Mouse (Mus musculus): ENCODE results near the gene P2ry10b. TPM values are rescaled to one million over a fixed set of nuclear protein-coding genes. Genes with fewer than 3 reads are reported as not detected.

P2ry10b gene
- polyA plus RNA-seq, 1 experiment from 2014 or later, result 0.32 TPM

DNA sequence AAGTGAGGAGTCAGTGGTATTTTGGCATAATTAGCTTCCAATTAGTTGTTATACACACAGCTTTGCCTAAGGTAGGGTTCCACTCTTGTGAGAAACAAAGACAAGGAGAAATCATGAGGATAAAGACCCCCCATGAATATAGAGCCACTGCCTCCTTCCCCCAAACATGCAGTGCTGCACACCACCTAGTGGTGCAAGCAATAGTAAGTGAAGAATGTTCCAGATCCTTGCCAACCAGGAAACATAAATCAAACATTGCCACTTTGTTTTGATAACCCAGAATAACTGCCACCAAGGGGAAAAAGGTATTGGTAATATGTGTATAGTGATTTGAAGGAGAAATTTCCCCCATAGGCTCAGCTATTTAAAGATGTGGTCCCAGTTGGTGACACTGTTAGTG, 11.8 kb downstream of the P2ry10b start:
- Histone ChIP-seq H3K36me3 (ENCODE audit: control insufficient read depth, insufficient read depth, low read length) (no peaks in the 10 kb centered on the region), H3K4me1 (replicated peaks; ENCODE audit: control insufficient read depth, insufficient read depth, low read length) (no peaks in the 10 kb centered on the region), H3K4me2 (replicated peaks; ENCODE audit: low read depth, low read length) (no peak overlapping the region), H3K4me3 (ENCODE audit: low read depth, low read length) (no peak overlapping the region), H3K9ac (ENCODE audit: low read depth, low read length) (no peak overlapping the region), H3K9me3 (ENCODE audit: control insufficient read depth, low read length) (no peaks in the 10 kb centered on the region), H3K27me3 (ENCODE audit: control insufficient read depth, insufficient read depth, low read length) (no peaks in the 10 kb centered on the region), H3K27ac (ENCODE audit: low read depth, low read length) (no peak overlapping the region)
- DNase-seq (ENCODE audit: low spot score), result no peak
- ATAC-seq (ENCODE audit: low FRiP score), result no peak

DNA sequence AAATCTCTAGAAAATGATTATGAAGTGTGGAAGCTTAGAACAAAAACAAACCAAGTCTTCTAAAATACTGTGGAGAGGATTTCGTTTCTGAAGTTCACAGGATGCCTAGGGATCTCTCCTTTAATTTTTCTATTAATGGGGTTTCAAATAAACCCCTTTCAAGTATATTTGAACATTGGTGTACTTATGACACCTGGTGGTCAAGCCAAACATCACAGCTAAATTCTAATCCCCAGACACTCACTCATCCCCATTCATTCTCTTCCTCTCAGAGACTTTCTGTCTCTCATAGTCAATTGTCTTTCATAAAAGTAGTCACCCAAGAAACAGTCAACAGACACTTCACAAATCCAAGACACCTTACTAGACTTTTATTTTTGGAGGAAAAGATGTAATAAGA, 19.6 kb downstream of the P2ry10b start:
- H3K4me2 ChIP-seq (replicated peaks; ENCODE audit: low read depth, low read length), result no peak overlapping the region
- H3K27me3 ChIP-seq (ENCODE audit: control insufficient read depth, insufficient read depth, low read length), result no peaks in the 10 kb centered on the region
- 0% methylated on average over 1 of the region's 1 CpGs for WGBS
- no peaks in the 10 kb centered on the region for H3K4me1 ChIP-seq (replicated peaks; ENCODE audit: control insufficient read depth, insufficient read depth, low read length)
- H3K4me3 ChIP-seq (ENCODE audit: low read depth, low read length), result no peak overlapping the region
- H3K36me3 ChIP-seq (ENCODE audit: control insufficient read depth, insufficient read depth, low read length), result no peaks in the 10 kb centered on the region
- no peak overlapping the region for H3K9ac ChIP-seq (ENCODE audit: low read depth, low read length)
- DNase-seq (ENCODE audit: low spot score) (peak; percentile 25), ATAC-seq (ENCODE audit: low FRiP score) (no peak)
- H3K9me3 ChIP-seq (ENCODE audit: control insufficient read depth, low read length), result no peaks in the 10 kb centered on the region
- H3K27ac ChIP-seq (ENCODE audit: low read depth, low read length), result no peak overlapping the region

DNA sequence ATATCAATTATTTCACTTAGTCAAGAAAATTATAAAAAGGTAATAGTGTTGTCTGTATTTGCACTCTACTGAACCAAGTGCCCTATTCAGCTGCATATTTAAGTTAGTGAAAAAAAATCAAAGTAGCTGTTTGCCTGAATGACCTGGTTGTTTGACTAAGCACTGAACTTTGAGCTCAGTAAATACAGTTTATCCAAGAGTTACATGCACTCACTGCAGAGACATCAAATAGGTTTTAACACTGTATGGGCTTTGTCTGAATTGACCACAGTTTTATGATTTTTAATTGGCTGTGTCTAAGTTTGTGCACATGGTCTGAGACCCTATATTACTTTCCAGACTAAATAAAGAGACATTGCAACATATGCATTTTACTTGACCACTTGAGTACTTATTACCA, 20.4 kb downstream of the P2ry10b start:
- no peaks in the 10 kb centered on the region for H3K9me3 ChIP-seq (ENCODE audit: control insufficient read depth, low read length)
- no peak for ATAC-seq (ENCODE audit: low FRiP score)
- no peak for DNase-seq (ENCODE audit: low spot score)

DNA sequence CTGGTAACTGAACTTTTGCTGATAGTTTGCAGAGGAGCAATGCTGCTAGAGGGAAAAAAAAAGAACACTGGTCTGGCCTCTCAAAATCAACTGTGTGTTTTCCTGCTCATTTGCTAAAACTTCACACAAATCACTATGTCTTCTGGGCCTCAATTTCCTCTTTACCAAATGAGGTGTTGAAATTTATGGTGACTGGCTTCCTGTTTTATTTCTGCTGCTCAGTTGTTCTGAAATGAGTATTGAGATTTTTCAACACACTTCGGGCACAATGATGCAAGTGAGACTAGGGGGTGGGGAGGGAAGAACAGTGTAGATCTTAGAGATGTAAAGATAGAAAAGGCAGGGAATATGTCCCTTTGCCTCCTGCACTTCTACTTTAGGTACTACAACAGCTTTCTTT, 30.0 kb downstream of the P2ry10b start:
- WGBS, result 56% methylated on average over 1 of the region's 1 CpGs
- no peak overlapping the region for H3K4me3 ChIP-seq (ENCODE audit: low read depth, low read length)
- no peaks in the 10 kb centered on the region for H3K36me3 ChIP-seq (ENCODE audit: control insufficient read depth, insufficient read depth, low read length)
- H3K27me3 ChIP-seq (ENCODE audit: control insufficient read depth, insufficient read depth, low read length), result no peaks in the 10 kb centered on the region
- ATAC-seq (ENCODE audit: low FRiP score) (no peak), DNase-seq (ENCODE audit: low spot score) (no peak)
- H3K4me1 ChIP-seq (replicated peaks; ENCODE audit: control insufficient read depth, insufficient read depth, low read length), result no peaks in the 10 kb centered on the region
- no peak overlapping the region for H3K9ac ChIP-seq (ENCODE audit: low read depth, low read length)
- H3K4me2 ChIP-seq (replicated peaks; ENCODE audit: low read depth, low read length), result no peak overlapping the region
- no peaks in the 10 kb centered on the region for H3K9me3 ChIP-seq (ENCODE audit: control insufficient read depth, low read length)
- H3K27ac ChIP-seq (ENCODE audit: low read depth, low read length), result no peak overlapping the region

More for the DNA sequence above, 20.4 kb downstream of the P2ry10b start:
- Histone ChIP-seq H3K36me3 (ENCODE audit: control insufficient read depth, insufficient read depth, low read length) (no peaks in the 10 kb centered on the region), H3K27ac (ENCODE audit: low read depth, low read length) (no peak overlapping the region), H3K4me2 (replicated peaks; ENCODE audit: low read depth, low read length) (no peak overlapping the region), H3K9ac (ENCODE audit: low read depth, low read length) (no peak overlapping the region), H3K4me3 (ENCODE audit: low read depth, low read length) (no peak overlapping the region), H3K4me1 (replicated peaks; ENCODE audit: control insufficient read depth, insufficient read depth, low read length) (no peaks in the 10 kb centered on the region), H3K27me3 (ENCODE audit: control insufficient read depth, insufficient read depth, low read length) (no peaks in the 10 kb centered on the region)

DNA sequence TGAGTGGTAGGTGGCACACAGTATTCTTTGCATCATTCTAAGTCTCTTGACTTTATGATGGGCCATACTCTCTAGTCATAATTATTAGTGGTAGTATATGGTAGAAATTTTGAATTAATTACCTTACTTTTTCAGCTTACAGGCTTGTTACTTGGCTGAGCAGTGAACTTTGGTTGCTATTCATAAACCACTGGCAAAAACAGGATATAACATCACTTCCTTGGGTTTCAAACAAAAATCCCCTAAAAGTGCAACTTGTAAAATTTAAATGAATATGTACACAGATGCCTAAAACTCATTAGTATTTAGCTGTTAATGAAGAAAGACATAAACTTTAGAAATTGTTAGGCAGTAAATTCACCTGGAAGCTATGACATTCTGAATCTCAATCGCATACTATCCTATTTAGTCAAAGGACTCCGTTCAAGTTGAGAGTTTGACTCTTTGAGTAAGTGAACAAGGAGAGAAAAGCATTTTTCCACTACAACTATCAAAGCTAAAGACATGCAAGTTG, 68.9 kb downstream of the P2ry10b start:
- no peak overlapping the region for H3K4me2 ChIP-seq (replicated peaks; ENCODE audit: low read depth, low read length)
- H3K36me3 ChIP-seq (ENCODE audit: control insufficient read depth, insufficient read depth, low read length), result no peaks in the 10 kb centered on the region
- no peaks in the 10 kb centered on the region for H3K27me3 ChIP-seq (ENCODE audit: control insufficient read depth, insufficient read depth, low read length)
- no peaks in the 10 kb centered on the region for H3K4me1 ChIP-seq (replicated peaks; ENCODE audit: control insufficient read depth, insufficient read depth, low read length)
- DNase-seq (ENCODE audit: low spot score), result no peak
- H3K27ac ChIP-seq (ENCODE audit: low read depth, low read length), result no peak overlapping the region
- ATAC-seq (ENCODE audit: low FRiP score), result no peak
- H3K9ac ChIP-seq (ENCODE audit: low read depth, low read length), result no peak overlapping the region
- WGBS, result 87% methylated on average over 2 of the region's 2 CpGs
- H3K4me3 ChIP-seq (ENCODE audit: low read depth, low read length), result no peak overlapping the region
- H3K9me3 ChIP-seq (ENCODE audit: control insufficient read depth, low read length), result no peaks in the 10 kb centered on the region

Other genes starting within 250 kb of the P2ry10b start
- gene Lpar4, start 228.3 kb upstream of the P2ry10b start, polyA plus RNA-seq (2014; fragmentation: Nextera tagmentation; extraction: Ambion mirVana), result 16.8 and 19.0 TPM in 2 replicates
- not detected in 2 replicates for gene P2ry10, start 60.4 kb upstream of the P2ry10b start, polyA plus RNA-seq (2014; fragmentation: Nextera tagmentation; extraction: Ambion mirVana)
- not detected in 2 replicates for gene Gpr174, start 107.0 kb downstream of the P2ry10b start, polyA plus RNA-seq (2014; fragmentation: Nextera tagmentation; extraction: Ambion mirVana)

Measured in hindbrain, embryonic 11.5 days (tissue).